Mouse (Mus musculus) ES-E14 (cell line): ENCODE data around the gene Scmh1.

Experiments used
- CHD2 ChIP-seq: IDR thresholded peaks from 2 replicates; pipeline ENCODE4 v1.6.1; 2014; ENCODE audit warnings: mild to moderate bottlenecking, low read depth, low read length, inconsistent platforms
- MAFK ChIP-seq: IDR thresholded peaks from 2 replicates; pipeline ENCODE4 v1.6.1; 2014; ENCODE audit warnings: mild to moderate bottlenecking, low read depth, low read length, inconsistent platforms; ENCODE audit not compliant: insufficient read depth
- ZC3H11A ChIP-seq: IDR thresholded peaks from 2 replicates; pipeline ENCODE4 v1.6.1; 2012; ENCODE audit warnings: low read depth, mild to moderate bottlenecking, inconsistent platforms, low read length, borderline replicate concordance

DNA sequence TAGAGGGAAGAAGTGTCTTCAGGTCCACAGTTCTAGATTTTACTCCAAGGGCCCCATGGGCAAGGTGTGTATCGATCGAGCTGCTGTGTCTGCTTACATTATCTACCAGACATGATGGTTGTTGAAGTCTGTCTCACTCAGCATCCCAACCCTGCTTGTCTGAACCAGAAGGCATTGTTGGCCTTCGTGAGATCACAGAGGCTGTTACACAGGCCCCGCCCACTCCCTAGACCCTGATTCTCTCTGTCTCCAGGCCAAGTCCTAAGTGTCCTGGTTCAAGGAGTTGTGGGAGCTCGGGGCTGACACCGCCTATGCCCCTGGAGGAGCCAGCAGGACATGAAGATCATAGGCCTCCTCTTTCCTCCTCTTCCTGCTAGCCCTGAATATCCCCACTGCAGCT, 126.9 kb downstream of the Scmh1 start, which contains the start of gene Slfnl1:
- TF ChIP-seq MAFK (no peak), ZC3H11A (no peak), CHD2 (no peak)
